Mouse (Mus musculus) WW6 (cell line): ENCODE data around the gene Hydin.

ENCODE experiments used
- DNase-seq: peaks from one replicate; pipeline ENCODE4 v3.0.0-alpha.2; 2013; ENCODE audit warnings: low read depth, low spot score

Gene Hydin

DNA sequence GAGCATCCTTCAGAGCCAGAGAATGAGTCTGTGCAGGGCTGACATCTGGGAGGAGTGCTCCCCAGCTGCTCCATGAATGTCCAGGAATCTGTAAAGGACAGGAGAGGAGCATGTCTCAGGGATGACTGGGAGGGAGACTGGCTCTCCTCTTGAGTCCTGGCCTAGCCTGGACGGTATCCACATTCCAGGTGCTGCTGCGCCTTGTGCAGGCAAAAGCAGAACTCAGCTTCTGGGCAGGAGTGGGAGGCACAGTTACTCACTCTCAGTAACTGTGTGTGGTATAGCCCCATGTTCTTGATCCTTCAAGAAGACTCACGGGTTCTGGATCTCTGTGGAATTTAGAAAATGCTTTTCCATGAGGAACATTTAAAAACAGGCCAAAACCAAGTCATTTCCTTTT, 363.3 kb downstream of the Hydin start:
- no peak for DNase-seq

- no peak for DNase-seq
Measured at GRCm38 (mm10) chr8:110630571-110631071, 363.8 kb downstream of the Hydin start.

- no peak for DNase-seq
Measured at GRCm38 (mm10) chr8:110631201-110631600, 364.4 kb downstream of the Hydin start.

DNA sequence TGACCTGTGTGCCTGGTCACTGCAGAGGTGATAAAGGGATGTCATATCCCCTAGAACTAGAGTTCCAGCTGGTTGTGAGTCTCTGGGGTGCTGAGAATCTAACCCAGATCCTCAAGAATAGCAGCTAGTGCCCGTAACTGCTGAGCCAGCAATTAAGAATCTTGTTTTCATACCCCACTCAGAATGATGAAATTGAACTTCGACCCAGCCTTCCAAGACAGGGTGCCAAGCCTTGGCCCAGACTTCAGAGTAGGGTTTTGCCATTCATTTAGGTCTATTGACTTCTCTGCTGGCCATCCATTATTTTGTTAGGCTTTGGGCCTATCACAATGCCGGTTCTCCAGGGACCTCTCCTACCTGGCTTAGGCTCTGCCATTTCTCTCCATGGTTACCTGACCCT, 367.0 kb downstream of the Hydin start:
- no peak for DNase-seq

GRCm38 (mm10) chr8:110636182-110636581, 369.4 kb downstream of the Hydin start:
- DNase-seq = no peak

DNA sequence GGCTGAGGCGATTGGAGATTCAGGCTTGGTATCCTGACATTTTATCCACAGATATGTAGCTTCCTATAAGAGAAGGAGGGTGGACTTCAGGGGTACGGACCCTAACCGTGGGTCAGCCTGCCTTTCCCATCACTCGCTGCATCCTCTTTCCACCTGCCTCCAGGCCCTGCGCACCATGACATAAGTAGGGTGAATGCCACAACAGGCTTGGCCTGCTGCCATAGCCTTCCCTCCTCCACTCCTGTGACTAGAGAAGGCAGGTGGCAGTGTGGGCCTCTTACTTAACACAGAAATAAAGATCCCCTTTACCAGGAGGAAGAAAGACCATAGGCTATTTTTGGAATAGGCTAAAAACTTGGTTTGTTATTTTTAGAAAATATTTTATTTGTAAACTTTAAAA, 375.6 kb downstream of the Hydin start:
- DNase-seq = no peak

DNA sequence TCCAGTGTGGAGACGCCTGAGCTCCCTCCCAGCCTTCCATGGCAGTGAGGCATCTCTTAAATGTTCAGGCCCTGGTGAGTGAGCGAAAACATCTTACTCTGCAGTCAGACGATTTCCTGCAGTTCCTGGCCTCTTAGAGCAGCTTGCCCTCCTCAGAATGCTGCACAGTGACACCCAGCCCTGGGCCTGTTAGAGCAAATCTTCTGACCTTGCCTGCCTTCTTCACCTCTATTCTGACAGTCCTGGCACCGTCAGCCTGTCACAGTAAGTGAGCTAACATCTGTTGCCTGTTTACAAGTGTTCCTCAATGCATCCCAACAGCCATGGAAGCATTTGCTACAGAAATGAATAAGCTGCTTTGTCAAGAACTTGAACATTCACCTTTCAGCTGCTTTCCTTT, 376.4 kb downstream of the Hydin start:
- no peak for DNase-seq

DNA sequence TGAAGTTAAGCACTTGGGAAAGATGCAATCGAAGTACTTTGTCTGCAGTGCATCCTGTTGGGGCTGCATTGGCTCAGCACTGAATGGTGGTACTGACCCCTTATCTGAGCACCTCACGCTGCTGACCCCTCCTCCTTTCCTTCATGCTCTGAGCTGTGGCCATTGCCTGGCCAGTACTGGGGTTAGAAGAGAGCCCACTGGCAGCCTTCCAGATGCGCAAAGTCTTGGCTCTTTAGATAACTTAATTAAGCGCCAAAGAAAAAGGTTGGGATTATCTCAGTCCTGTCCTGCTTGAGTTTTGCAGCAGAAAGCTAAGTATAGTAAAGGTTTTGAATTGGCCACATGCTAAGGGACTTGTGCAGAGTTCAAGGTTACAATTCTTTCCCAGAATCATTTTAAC, 377.6 kb downstream of the Hydin start:
- no peak for DNase-seq

DNA sequence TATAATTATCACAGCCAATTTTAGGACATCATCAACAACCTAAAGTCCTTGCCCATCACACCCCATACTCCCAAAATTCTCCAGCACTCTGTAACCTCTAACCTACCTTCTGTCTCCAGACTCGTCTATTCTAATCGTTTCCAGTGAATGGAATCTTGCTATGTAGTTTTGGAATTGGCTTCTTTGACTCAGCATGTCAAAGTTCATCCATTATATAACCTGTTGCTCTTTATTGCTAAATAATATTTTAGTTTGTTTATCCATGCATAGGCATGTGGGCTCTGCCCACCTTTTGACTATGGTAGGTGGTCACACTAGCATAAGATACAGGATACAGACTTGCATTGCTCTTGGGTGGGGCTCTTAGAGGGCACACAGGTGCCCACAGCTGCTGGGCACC, 378.1 kb downstream of the Hydin start:
- DNase-seq = no peak

DNA sequence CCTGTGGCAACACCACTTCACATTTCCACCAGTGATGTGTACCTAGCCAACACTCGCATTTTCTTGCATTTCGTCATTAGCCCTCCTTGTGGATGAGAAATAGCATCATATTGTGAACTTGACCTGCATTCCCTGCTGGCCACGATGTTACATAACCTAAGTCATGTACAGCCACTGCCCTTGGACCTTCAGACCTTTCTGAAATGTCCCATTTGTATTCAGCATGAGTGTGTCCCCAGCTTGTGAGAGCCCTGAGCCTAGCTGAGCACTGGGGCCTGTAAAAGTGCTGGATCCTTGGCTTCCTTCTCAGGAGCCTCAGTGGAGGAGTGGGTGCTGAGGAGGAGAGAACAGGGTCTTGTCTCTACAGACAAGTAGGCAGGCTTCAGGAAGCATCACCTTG, 378.6 kb downstream of the Hydin start:
- DNase-seq = no peak

- DNase-seq = no peak
Measured at GRCm38 (mm10) chr8:110646064-110646463, 379.3 kb downstream of the Hydin start.

DNA sequence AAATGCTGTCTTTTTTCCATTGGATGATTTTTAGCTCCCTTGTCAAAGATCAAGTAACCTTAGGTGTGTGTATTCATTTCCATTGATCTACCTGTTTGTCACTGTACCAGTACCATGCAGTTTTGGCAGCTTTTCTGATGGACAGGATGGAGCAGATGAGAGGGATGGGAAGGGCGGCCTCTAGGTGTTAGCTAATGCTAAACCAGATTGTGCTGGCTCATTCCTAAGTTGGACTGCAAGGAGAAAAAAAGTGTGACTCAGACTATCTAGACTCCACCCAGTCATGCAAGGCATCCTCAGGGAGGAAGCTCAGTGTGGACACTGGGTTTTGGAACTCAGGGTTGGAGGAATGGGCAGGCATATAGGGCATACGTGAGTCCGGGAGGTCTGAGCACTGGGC, 381.8 kb downstream of the Hydin start:
- no peak for DNase-seq

DNA sequence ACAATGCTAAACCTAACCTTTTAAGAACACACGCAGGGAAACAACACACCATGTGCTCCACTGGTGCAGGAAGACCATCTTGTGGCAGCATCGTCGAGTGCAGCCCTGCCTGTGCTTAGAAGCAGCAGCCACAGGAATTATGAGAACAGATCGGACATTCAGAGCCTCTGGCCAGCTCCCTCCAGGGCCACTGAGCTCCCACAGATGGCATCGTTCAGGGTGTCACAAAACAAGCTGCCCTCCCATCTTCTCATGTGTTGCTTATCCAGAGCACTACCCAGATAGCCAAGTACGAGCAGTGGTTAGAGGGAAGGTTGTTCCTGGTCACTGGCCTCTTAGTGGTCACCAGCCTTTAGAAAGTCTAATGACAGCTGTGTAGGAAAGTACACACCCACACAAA, 382.5 kb downstream of the Hydin start:
- no peak for DNase-seq

GRCm38 (mm10) chr8:110650838-110651237, 384.1 kb downstream of the Hydin start:
- DNase-seq = no peak

DNA sequence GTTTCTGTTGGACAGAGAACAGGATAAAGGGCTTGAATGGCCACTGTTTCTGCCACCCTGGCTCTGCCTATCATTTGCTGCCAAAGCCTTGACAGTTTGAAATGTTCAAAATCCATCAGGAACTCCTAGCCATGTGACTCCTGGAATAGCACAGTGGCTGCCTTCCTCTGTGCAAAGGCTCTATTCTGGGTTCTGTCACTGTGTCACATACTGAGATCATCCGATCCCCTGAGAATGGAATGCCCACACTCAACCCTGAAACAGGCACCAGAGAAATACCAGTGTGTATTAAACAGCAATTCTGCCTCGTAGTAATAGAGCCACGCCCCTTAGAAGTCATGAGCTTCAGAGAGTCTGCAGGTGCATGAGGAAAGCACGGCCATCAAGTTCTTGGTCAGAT, 385.1 kb downstream of the Hydin start:
- DNase-seq = no peak

- DNase-seq = no peak
Measured at GRCm38 (mm10) chr8:110654075-110655060, 387.6 kb downstream of the Hydin start.

DNA sequence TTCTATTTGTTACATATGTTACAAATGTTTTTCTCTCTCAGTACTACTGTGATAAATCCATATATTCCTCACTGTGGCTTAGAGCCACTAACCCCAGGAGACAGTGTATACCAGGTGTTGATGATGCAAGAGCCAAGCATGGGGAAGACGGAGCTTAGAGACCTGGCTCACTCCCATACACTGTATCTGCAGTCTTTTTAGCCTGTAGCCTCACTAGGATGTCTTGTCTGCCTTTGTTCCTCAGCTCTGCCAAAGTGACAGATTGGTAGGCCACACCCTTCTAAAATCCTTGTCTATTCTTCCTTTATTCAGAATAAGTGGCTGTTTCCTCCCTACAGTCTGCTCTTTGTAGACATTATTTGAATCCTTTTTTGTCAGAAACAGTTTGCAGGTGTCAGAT, 389.1 kb downstream of the Hydin start:
- DNase-seq = no peak

GRCm38 (mm10) chr8:110657661-110658060, 390.9 kb downstream of the Hydin start:
- no peak for DNase-seq
